Mouse (Mus musculus) ES-E14 (cell line): ENCODE measurements around the gene Mre11a.
A peak's percentile ranks its signal among the peaks of the same experiment; 100 is the strongest.

Source experiments
- CHD2 ChIP-seq: IDR thresholded peaks from 2 replicates; pipeline ENCODE4 v1.6.1; 2014; ENCODE audit warnings: mild to moderate bottlenecking, low read depth, low read length, inconsistent platforms
- HCFC1 ChIP-seq: IDR thresholded peaks from 2 replicates; pipeline ENCODE4 v1.6.1; 2012; ENCODE audit warnings: low read length, inconsistent platforms, borderline replicate concordance; ENCODE audit not compliant: insufficient read depth
- MAFK ChIP-seq: IDR thresholded peaks from 2 replicates; pipeline ENCODE4 v1.6.1; 2014; ENCODE audit warnings: mild to moderate bottlenecking, low read depth, low read length, inconsistent platforms; ENCODE audit not compliant: insufficient read depth
- ZC3H11A ChIP-seq: IDR thresholded peaks from 2 replicates; pipeline ENCODE4 v1.6.1; 2012; ENCODE audit warnings: low read depth, mild to moderate bottlenecking, inconsistent platforms, low read length, borderline replicate concordance
- ZNF384 ChIP-seq: IDR thresholded peaks from 2 replicates; pipeline ENCODE4 v1.6.1; 2012; ENCODE audit warnings: low read depth, low read length, inconsistent platforms

DNA sequence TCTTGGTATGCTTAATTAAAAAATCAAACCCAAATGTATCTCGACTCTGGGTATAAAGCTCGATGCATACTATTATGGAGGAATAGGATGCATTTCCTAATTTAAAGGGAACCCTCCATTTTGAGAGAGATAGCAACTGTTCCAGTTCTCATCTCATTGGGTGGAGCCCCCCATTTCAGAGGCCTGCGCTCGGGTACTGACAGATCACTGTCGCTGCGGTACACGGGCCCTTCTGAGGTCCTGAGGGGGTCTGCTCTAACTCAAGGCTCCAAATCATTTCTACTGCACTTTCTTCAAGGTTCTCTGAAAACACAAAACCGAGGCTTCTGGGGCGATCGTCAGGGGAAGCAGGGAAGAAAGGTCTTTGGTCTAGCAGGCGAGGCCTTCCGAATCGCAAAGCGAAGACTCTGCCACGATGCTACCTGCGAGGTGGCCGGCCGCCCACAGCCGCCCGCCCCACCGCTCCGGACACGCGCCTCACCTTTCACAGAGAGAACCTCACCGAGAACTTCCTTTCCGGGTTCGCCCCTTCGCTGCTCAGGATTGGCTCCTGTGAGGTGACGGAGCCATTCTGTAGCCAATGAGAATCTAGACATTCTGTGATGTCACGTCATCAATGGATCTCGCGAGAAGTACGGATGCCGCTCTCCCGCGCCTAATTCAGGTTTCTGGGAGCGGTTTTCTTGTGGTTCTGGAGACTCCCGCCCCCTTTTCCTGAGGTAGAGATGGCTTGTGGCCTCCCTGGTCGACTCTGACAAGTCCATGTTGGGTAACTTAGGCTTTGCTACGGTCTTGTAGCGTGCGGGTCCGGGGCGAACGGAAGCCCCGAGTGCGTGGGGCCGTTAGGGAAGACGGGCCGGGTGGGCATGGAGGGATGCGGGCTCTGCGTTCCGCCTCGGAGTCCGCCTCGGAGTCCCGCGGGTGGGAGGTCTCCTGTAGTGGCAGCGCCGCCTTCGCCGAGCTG lies at the start of gene Mre11a, which contains the start of gene Ankrd49:
- TF ChIP-seq HCFC1 (peak; percentile 64; the same call in 1 of the 2 replicates), ZNF384 (no peak), MAFK (no peak), ZC3H11A (no peak), CHD2 (peak; percentile 99)
